Mouse (Mus musculus) ovary, adult 18-20 months (tissue): ENCODE measurements around the gene Taf6.
"Not testable (repeated sequence)": the region's sequence is repeated elsewhere in the genome, so short reads cannot be mapped to it uniquely, and the experiment has no call there.

Experiments used
- DNase-seq: peaks from one replicate; pipeline ENCODE4 v3.0.0; 2022; ENCODE audit warnings: low spot score, mixed read lengths

Gene Taf6

GRCm38 (mm10) chr5:138186950-138187638, at the start of gene Taf6, which contains the start of gene Cnpy4:
Taf6 (minus strand) TSS chr5:138187451.
Cnpy4 (plus strand) TSS chr5:138187485.
- DNase-seq = peak; percentile 74

DNA sequence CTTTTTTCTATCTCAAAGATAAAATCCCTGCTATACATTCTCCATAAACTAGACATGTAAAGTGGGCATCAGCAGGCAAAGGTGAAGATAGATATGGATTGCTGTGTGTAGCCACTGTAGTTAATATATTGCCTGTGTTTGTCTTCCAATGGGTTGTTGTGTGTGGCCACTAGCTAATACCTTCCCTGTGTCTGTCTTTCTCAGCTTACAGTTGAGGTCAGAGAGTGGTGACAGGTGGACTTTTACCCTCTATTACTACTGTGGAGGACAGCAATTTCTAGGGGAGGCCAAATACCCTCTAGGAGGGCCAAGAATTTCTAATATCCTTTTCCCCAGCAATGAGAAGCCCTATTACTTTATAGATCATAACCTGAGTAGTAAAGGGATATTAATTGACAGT, 47.0 kb upstream of the Taf6 start:
- no peak for DNase-seq

GRCm38 (mm10) chr5:138233778-138234177, 46.5 kb upstream of the Taf6 start:
- DNase-seq = no peak

DNA sequence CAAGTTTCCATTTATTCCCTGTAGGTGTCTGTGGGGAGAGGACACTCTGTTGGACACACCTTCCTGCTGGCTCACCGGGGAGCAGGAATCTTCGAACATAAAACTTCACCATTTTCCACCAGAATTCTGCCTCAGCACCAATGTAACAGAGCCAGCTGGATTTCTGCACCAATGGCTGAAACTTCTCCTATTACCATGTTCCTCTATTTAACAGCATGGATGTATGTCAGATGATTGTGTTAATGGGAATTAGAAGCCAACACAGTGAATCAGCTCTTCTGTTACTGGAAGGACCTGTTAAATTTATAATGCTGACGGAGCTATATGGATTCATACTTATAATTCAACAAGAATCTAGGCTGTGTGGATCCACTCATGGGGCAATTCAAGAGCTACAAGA, 42.3 kb upstream of the Taf6 start:
- no peak for DNase-seq

- no peak for DNase-seq
Measured at GRCm38 (mm10) chr5:138228026-138228425, 40.8 kb upstream of the Taf6 start.

DNA sequence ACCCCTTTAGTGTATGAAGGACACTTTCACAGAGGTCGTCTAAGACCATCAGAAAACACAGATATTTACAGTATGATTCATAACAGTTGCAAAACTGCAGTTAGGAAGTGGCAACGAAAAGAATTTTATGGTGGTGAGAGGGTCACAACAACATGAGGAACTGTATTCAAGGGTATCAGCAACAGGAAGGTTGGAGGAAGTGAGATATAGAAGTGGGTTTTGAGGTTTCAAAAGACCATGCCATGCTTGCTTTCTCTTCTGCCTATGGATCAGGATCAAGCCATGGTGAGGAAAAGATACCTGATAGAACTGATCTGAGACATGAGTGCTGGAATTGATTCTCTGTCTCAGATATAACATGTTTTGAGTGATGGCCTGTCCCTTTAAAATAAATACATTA, 40.1 kb upstream of the Taf6 start:
- no peak for DNase-seq

GRCm38 (mm10) chr5:138226491-138226890, 39.2 kb upstream of the Taf6 start:
- no peak for DNase-seq

- DNase-seq = no peak
Measured at GRCm38 (mm10) chr5:138225700-138226099, 38.4 kb upstream of the Taf6 start, which contains the start of gene Nxpe5. Nxpe5 (plus strand) TSS chr5:138225898.

DNA sequence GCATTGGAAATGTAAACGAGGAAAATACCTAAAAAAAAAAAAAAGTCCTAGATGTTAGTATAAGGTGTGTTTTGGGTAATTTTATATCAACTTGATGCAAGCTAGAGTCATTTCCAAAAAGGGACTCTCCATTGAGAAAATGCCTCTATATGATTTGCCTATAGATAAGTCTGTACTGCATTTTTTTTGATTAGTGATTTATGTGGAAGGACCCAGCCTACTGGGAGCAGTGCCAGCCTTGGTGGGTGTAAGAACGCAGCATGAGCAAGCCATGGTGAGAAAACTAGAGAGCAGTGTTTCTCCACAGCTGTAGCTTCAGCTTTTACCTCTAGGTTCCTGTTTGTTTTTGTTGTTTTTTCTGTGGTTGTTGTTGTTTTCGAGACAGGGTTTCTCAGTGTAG, 36.0 kb upstream of the Taf6 start:
- DNase-seq = no peak

DNA sequence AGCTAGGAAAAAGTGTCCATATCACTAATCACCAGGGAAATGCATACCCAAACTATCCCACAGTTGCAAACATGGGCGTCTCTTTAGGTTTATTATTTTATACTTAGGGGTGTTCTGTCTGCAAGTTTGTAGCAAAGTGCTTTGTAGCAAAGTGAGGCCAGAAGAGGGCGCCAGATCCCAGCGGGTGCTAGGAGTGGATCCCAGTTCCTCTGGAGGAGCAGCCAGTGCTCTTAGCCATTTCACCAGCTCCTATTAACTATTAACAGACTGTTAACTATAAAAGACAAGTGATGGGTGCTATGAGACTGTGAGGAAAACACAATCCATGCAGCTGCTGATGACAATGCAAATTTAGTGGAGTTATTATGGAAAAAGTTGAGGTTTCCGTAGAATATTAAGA, 34.9 kb upstream of the Taf6 start:
- peak; percentile 28 for DNase-seq

- no peak for DNase-seq
Measured at GRCm38 (mm10) chr5:138219864-138220263, 32.6 kb upstream of the Taf6 start.

DNA sequence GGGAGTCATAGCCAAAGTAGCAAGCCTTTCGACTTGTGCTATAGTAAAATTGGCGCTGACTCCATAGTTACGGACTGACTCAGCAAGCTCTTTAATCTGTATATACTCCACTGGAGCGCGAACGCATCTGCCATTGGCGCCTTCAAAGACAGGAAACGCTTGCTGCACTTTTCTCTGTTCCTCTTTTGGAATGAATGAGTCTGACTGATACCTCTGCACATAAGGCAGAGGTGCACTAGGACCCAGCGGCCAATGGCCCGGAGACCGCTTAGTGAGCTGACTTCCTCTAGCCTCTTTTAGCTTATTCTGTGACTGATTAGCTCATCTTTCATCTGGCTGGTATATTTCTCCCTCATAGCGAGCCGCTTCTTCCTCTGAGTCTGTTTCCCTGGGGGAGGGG, 29.4 kb upstream of the Taf6 start:
- not testable (repeated sequence) for DNase-seq

GRCm38 (mm10) chr5:138207873-138208272, 20.6 kb upstream of the Taf6 start:
- no peak for DNase-seq

DNA sequence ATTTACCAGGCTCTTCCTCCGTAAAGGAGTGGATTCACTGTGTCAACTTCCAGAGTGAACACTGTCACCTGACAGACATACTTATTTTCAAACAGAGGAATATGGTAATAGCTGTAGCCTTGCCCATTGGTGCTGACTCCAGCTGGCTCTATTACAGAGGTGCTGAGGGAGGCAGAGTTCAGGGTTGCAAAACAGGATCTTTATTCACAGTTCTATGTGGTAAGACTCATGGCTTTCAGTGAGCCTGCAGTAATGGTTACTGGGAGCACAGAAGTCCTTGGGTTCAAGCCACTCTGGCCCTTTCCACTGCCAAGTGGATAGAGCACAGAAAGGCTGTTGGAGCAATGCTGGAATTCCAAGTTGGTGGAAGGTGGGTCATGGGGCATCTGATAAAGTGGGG, 20.0 kb upstream of the Taf6 start:
- no peak for DNase-seq

DNA sequence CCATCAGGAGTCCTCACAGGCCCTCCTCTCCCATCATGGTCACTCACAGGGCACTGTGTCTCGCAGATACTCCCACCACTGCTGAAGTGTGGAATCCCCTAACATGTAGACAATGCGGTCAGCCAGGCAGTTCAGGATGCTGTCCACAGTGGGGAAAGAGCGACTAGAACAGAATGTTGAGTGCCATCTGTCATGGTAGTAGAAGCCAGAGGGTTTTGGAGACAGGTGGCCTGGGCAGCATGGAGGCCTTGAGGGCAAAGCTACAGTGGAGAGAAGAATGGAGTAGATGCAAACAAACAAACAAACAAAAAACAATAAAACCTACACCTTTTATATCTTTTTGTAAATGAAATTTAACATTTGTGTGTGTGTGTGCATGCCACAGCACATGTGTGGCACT, 14.8 kb upstream of the Taf6 start:
- DNase-seq = no peak

- no peak for DNase-seq
Measured at GRCm38 (mm10) chr5:138199576-138199975, 12.3 kb upstream of the Taf6 start.

DNA sequence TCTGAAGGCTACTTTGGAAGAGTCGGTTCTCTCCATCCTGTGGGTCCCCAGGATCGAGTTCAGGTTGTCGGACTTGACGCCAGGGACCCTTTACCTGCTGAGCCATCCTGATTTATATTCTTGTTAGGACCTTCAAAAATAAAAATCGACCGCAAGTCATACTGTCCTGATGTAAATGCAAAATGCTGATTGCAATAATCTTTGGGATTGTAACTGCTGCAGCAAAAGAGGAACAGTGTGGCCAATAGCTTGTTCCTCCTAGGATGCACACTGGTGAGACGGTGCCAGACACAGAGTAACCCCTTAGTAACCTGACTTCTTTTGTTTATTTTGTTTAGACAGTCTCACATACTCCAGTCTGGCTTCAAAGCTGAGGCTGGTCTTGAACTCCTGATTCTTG, 8.2 kb upstream of the Taf6 start:
- DNase-seq = no peak

GRCm38 (mm10) chr5:138194755-138195345, 7.6 kb upstream of the Taf6 start:
- DNase-seq = no peak

GRCm38 (mm10) chr5:138193771-138194727, 6.8 kb upstream of the Taf6 start, which contains the start of gene Mblac1:
Mblac1 (plus strand) TSS chr5:138194314.
- DNase-seq = peak; percentile 72

- peak; percentile 59 for DNase-seq
Measured at GRCm38 (mm10) chr5:138187661-138188306, 533 bp upstream of the Taf6 start.

GRCm38 (mm10) chr5:138173217-138173616, 14.0 kb downstream of the Taf6 start:
- no peak for DNase-seq
